Mouse (Mus musculus) hindbrain, embryonic 10.5 days (tissue): ENCODE measurements at regions not wholly inside any gene's neighbourhood (a gene's known extent, or its start where the extent isn't known, plus 50 kb on each side); places are given as distances from the start of the nearest gene placed in this dataset.

Source experiments
- DNase-seq: peaks from one replicate; pipeline ENCODE4 v3.0.0-alpha.2; 2017; ENCODE audit warnings: low spot score
- H3K27ac ChIP-seq: fragments of 300-500 bp; sonication (generic); 2 replicates; pipeline ENCODE4 v1.5.1; 2016; ENCODE audit warnings: mild to moderate bottlenecking, moderate library complexity
- H3K27me3 ChIP-seq: fragments of 300-500 bp; sonication (generic); 2 replicates; pipeline ENCODE4 v1.6.1; 2016; ENCODE audit warnings: mild to moderate bottlenecking; ENCODE audit not compliant: poor library complexity, insufficient read depth, severe bottlenecking
- H3K36me3 ChIP-seq: fragments of 300-500 bp; sonication (generic); 2 replicates; pipeline ENCODE4 v1.6.1; 2016; ENCODE audit warnings: mild to moderate bottlenecking, moderate library complexity
- H3K4me1 ChIP-seq: fragments of 300-500 bp; sonication (generic); replicated peaks from 2 replicates; pipeline ENCODE4 v1.6.1; 2016; ENCODE audit warnings: mild to moderate bottlenecking
- H3K4me3 ChIP-seq: fragments of 300-500 bp; sonication (generic); 2 replicates; pipeline ENCODE4 v1.5.1; 2016; ENCODE audit warnings: mild to moderate bottlenecking, moderate library complexity
- H3K9me3 ChIP-seq: fragments of 300-500 bp; sonication (generic); 2 replicates; pipeline ENCODE4 v1.6.1; 2016; ENCODE audit warnings: mild to moderate bottlenecking, moderate library complexity
- WGBS: fragments of 180-500 bp; shearing (Covaris S2); methylation state at CpG from one replicate; pipeline ENCODE4 v1.1.7; 2016; 5-methylcytosine and 5-hydroxymethylcytosine counted together

DNA sequence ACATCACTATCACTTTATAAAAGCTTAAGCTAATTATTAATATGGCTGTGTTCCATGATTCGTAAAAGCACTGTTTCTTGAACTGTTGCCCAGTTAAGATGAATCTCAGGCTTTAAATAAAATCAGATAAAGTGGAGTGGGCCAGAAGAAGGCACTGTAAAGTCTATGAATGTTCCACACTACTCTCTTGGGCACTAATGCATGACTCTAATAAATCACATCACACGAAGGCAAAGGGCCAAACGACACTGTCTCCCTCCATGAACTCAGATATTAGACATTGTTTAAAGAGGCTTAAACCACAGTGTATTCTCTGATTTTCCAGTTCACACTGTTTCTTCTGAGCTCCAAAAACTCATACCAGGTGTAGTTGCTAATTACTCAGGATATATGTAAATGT lies 55.9 kb upstream of the Ufm1 start:
- no peaks in the 10 kb centered on the region for H3K27me3 ChIP-seq
- WGBS: 92% methylated on average over 3 of the region's 3 CpGs
- H3K4me3 ChIP-seq: no peak overlapping the region
- DNase-seq: no peak
- no peak overlapping the region for H3K27ac ChIP-seq
- no peaks in the 10 kb centered on the region for H3K9me3 ChIP-seq
- no peaks in the 10 kb centered on the region for H3K4me1 ChIP-seq
- H3K36me3 ChIP-seq: no peaks in the 10 kb centered on the region

DNA sequence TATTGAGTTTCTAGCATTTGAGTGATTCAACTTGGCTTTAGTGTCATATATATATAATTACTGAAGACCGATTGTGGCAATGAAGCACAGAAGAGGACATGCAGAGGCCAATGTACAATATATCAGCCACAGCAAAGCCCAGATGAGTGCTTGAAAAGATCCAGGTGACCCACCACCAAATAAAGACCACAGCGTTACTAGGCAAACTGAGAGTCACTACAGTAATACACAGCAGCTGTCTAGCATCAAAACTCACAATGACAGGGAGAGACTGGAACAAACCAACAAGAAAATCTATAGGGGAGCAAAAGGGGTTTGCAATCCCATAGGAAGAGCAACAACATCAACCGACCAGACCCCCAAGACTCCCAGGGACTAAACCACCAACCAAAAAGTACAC lies 54.3 kb upstream of the Ufm1 start:
- Histone ChIP-seq H3K27ac (no peak overlapping the region), H3K36me3 (no peaks in the 10 kb centered on the region), H3K9me3 (no peaks in the 10 kb centered on the region), H3K27me3 (no peaks in the 10 kb centered on the region), H3K4me3 (no peak overlapping the region), H3K4me1 (no peaks in the 10 kb centered on the region)
- 94% methylated on average over 3 of the region's 3 CpGs for WGBS
- DNase-seq: no peak

GRCm38 (mm10) chr3:53913984-53914669 lies 50.5 kb upstream of the Ufm1 start:
- no peaks in the 10 kb centered on the region for H3K9me3 ChIP-seq
- no peaks in the 10 kb centered on the region for H3K4me1 ChIP-seq
- H3K4me3 ChIP-seq: no peak overlapping the region
- no peaks in the 10 kb centered on the region for H3K36me3 ChIP-seq
- H3K27ac ChIP-seq: no peak overlapping the region
- no peak for DNase-seq
- 85% methylated on average over 3 of the region's 3 CpGs for WGBS
- no peaks in the 10 kb centered on the region for H3K27me3 ChIP-seq
